Mouse (Mus musculus): ENCODE data around the gene Slc27a5. TPM values are rescaled to one million over a fixed set of nuclear protein-coding genes. Genes with fewer than 3 reads are reported as not detected.

Slc27a5 gene
- total RNA-seq, 2 experiments from 2014 or later, result not detected

GRCm38 (mm10) chr7:13025511-13026112 lies 27.6 kb upstream of the Slc27a5 start:
- intact Hi-C loops (cut with DNase I), result no loop called here
- no peak for DNase-seq

- intact Hi-C loops (cut with DNase I), result no loop called here
- DNase-seq, result peak; percentile 40 to 55
Measured at GRCm38 (mm10) chr7:13024805-13025204, 26.8 kb upstream of the Slc27a5 start.

- intact Hi-C loops (cut with DNase I), result no loop called here
- peak; percentile 87 to 97 for DNase-seq
Measured at GRCm38 (mm10) chr7:13023928-13024731, 26.1 kb upstream of the Slc27a5 start.

- intact Hi-C loops (cut with DNase I), result no loop called here
- DNase-seq, result peak in 1 of 2 experiments; percentile 34
Measured at GRCm38 (mm10) chr7:13022773-13023535, 25.0 kb upstream of the Slc27a5 start.

GRCm38 (mm10) chr7:13015217-13015616 lies 17.2 kb upstream of the Slc27a5 start:
- intact Hi-C loops (cut with DNase I), result no loop called here
- no peak for DNase-seq

GRCm38 (mm10) chr7:13014275-13014839 lies 16.4 kb upstream of the Slc27a5 start:
- intact Hi-C loops (cut with DNase I), result no loop called here
- DNase-seq, result no peak

GRCm38 (mm10) chr7:13013671-13014070 lies 15.7 kb upstream of the Slc27a5 start:
- intact Hi-C loops (cut with DNase I), result no loop called here
- no peak for DNase-seq

GRCm38 (mm10) chr7:13010005-13010908 lies 12.3 kb upstream of the Slc27a5 start, which contains the start of gene Zbtb45:
TSS of gene Zbtb45 (minus strand) at chr7:13010034.
- intact Hi-C loops (cut with DNase I), result no loop called here
- no peak for DNase-seq

- DNase-seq, result peak; percentile 86 to 95
- intact Hi-C loops (cut with DNase I), result loop anchor here (2.0 to 5.0 kb wide), 3 partner anchors 31 to 102 kb away; no protein-coding TSS in a partner anchor
Measured at GRCm38 (mm10) chr7:13009143-13010004, 11.4 kb upstream of the Slc27a5 start.

- no peak for DNase-seq
- intact Hi-C loops (cut with DNase I), result loop anchor here (2.0 to 5.0 kb wide), 3 partner anchors 29 to 100 kb away; no protein-coding TSS in a partner anchor
Measured at GRCm38 (mm10) chr7:13007341-13008092, 9.5 kb upstream of the Slc27a5 start.

- no peak for DNase-seq
- intact Hi-C loops (cut with DNase I), result loop anchor here (5.0 kb wide), 1 partner anchor 99 kb away; no protein-coding TSS in a partner anchor
Measured at GRCm38 (mm10) chr7:13006531-13006930, 8.5 kb upstream of the Slc27a5 start.

- intact Hi-C loops (cut with DNase I), result loop anchor here (5.0 kb wide), 1 partner anchor 99 kb away; no protein-coding TSS in a partner anchor
- DNase-seq, result no peak
Measured at GRCm38 (mm10) chr7:13006011-13006410, 8.0 kb upstream of the Slc27a5 start.

GRCm38 (mm10) chr7:13003380-13003779 lies 5.4 kb upstream of the Slc27a5 start:
- intact Hi-C loops (cut with DNase I), result no loop called here
- no peak for DNase-seq

- no peak for DNase-seq
- intact Hi-C loops (cut with DNase I), result no loop called here
Measured at GRCm38 (mm10) chr7:13001584-13001983, 3.6 kb upstream of the Slc27a5 start.

- intact Hi-C loops (cut with DNase I), result no loop called here
- DNase-seq, result no peak
Measured at GRCm38 (mm10) chr7:12998851-12999250, 859 bp upstream of the Slc27a5 start, which contains the start of gene Trim28. TSS of gene Trim28 (plus strand) at chr7:12999114.

GRCm38 (mm10) chr7:12997230-12997629 lies 762 bp downstream of the Slc27a5 start:
- DNase-seq, result no peak
- intact Hi-C loops (cut with DNase I), result no loop called here

GRCm38 (mm10) chr7:12995862-12996261 lies 2.1 kb downstream of the Slc27a5 start:
- DNase-seq, result no peak
- intact Hi-C loops (cut with DNase I), result no loop called here

- intact Hi-C loops (cut with DNase I), result no loop called here
- no peak for DNase-seq
Measured at GRCm38 (mm10) chr7:12993148-12993547, 4.8 kb downstream of the Slc27a5 start.

Measured in gastrocnemius, postnatal 36 days (tissue).